Mouse (Mus musculus) layer of hippocampus, adult 2 months (tissue): Measurements from ENCODE around the gene Clec4g. TPM values are rescaled to one million over a fixed set of nuclear protein-coding genes. Genes with fewer than 3 reads are reported as not detected.
"Not testable (repeated sequence)": the region's sequence is repeated elsewhere in the genome, so short reads cannot be mapped to it uniquely, and the experiment has no call there.

Source experiments
- DNase-seq, 2 experiments: peaks; one replicate each; pipeline ENCODE4 v3.0.0; 2022; ENCODE audit warnings: low spot score in 2 of 2
- H3K27ac ChIP-seq: fragments of 200-600 bp; 2 replicates; pipeline ENCODE4 v1.8.1; 2022
- H3K4me3 ChIP-seq: fragments of 200-600 bp; 2 replicates; pipeline ENCODE4 v1.8.1; 2022; ENCODE audit warnings: mild to moderate bottlenecking
- CTCF ChIP-seq: fragments of 200-600 bp; conservative IDR thresholded peaks from 2 replicates; pipeline ENCODE4 v1.8.1; 2022; ENCODE audit warnings: antibody characterized with exemption, mild to moderate bottlenecking, moderate library complexity
- long read RNA-seq, 2 experiments: library from polyadenylated mRNA; stranded (forward); transcript quantifications; one replicate each; pipeline ENCODE4 v2.0.0; 2021; ENCODE audit warnings: borderline mapping rate in 2 of 2
- total RNA-seq, 2 experiments: library from RNA; stranded (reverse); gene quantifications; 2 replicates each; pipeline ENCODE4 v1.2.3; 2021

Clec4g gene
- total RNA-seq = not detected
- long read RNA-seq, experiment 1 = 0 reads
- long read RNA-seq, experiment 2 = 0 reads

- no peak for TF ChIP-seq CTCF
- Histone ChIP-seq H3K4me3 (no peak within 1 kb of the TSS), H3K27ac (no peak within 1 kb of the TSS)
- DNase-seq = no peak
Observed at GRCm38 (mm10) chr8:3720551-3720950, at the start of gene Clec4g. Clec4g (minus strand) TSS chr8:3720651.

- DNase-seq, H3K27ac ChIP-seq, H3K4me3 ChIP-seq: not testable (repeated sequence)
Observed at GRCm38 (mm10) chr8:3768641-3769040, 48.2 kb upstream of the Clec4g start.

GRCm38 (mm10) chr8:3754261-3754850 lies 33.9 kb upstream of the Clec4g start:
- no peak overlapping the region for H3K4me3 ChIP-seq
- no peak for TF ChIP-seq CTCF
- peak in 1 of 2 experiments; percentile 57 for DNase-seq
- H3K27ac ChIP-seq = no peak overlapping the region

DNA sequence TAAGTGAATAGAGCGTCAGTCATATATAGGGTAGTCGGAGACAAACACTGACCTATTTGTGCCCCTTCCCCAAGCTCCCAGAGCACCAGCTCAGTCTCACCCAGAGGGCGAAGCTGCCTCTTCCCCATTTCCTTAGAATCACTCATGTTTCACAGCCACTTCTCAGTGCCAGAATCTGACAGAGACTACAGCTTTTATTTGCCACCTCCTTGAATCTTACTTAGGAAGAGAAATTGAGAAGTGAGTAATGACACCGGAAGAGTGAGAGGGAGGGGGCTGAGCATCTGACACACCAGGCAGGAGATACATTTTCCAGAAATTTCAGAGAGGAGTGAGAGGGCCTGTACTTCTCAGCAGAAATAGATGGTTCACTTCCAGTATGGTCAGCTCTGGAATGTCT lies 28.3 kb upstream of the Clec4g start, which contains the start of gene Cd209a:
Cd209a (minus strand) TSS at position 224 of the 400 bp plus-strand sequence.
- DNase-seq = no peak
- Histone ChIP-seq H3K4me3 (no peak within 1 kb of the TSS), H3K27ac (no peak within 1 kb of the TSS)
- TF ChIP-seq CTCF = no peak

GRCm38 (mm10) chr8:3736947-3737346 lies 16.5 kb upstream of the Clec4g start:
- no peak overlapping the region for H3K27ac ChIP-seq
- no peak overlapping the region for H3K4me3 ChIP-seq
- no peak for DNase-seq
- TF ChIP-seq CTCF = no peak

GRCm38 (mm10) chr8:3735599-3735998 lies 15.1 kb upstream of the Clec4g start:
- Histone ChIP-seq H3K27ac (no peak overlapping the region), H3K4me3 (no peak overlapping the region)
- no peak for DNase-seq
- no peak for TF ChIP-seq CTCF

DNA sequence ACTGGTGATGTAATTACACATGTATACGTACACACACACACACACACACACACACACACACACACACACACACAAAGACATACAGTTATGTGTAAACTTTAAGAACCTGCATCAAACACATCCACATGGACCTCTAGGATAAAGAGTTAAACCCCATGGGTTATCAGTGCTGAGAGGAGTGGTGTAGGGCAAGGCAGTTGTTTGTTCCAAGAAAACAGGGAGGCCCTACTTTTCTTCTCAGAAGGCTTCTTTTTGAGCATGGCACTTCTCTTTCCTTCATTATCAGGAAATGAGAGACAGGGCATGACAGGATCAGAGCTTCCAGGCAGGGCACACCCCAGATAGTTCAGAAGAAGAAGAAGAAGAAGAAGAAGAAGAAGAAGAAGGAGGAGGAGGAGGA lies 13.6 kb upstream of the Clec4g start:
- no peak overlapping the region for H3K27ac ChIP-seq
- no peak for TF ChIP-seq CTCF
- DNase-seq = no peak
- no peak overlapping the region for H3K4me3 ChIP-seq

GRCm38 (mm10) chr8:3721041-3721440 lies 590 bp upstream of the Clec4g start:
- H3K4me3 ChIP-seq = no peak overlapping the region
- no peak overlapping the region for H3K27ac ChIP-seq
- TF ChIP-seq CTCF = no peak
- no peak for DNase-seq

DNA sequence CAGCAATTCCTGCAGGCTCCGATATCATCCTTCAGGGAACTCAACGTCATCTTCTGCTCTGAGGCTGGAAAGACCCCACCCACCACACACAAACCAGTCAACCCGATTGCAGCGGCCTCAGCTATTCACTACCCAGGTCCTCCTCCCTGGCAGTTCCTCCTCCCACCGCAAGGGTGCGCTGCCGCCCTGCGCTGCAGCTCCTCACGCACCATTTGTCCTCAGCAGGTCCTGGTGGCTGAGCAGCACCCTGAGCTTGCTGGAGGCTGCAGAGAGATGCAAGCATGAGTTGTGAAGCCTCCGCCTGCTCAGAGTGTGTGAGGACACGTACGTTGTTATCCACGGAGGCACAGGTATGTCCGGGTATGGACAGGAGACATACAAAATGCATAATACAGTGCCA lies 1.9 kb downstream of the Clec4g start:
- Histone ChIP-seq H3K27ac (no peak overlapping the region), H3K4me3 (no peak overlapping the region)
- TF ChIP-seq CTCF = peak; percentile 87
- DNase-seq = peak; percentile 39 to 55

GRCm38 (mm10) chr8:3717321-3717954 lies 3.0 kb downstream of the Clec4g start:
- no peak for DNase-seq
- H3K27ac ChIP-seq = no peak overlapping the region
- TF ChIP-seq CTCF = no peak
- H3K4me3 ChIP-seq = no peak overlapping the region

- TF ChIP-seq CTCF = no peak
- no peak overlapping the region for H3K27ac ChIP-seq
- no peak for DNase-seq
- no peak overlapping the region for H3K4me3 ChIP-seq
Observed at GRCm38 (mm10) chr8:3711646-3712045, 8.8 kb downstream of the Clec4g start.

DNA sequence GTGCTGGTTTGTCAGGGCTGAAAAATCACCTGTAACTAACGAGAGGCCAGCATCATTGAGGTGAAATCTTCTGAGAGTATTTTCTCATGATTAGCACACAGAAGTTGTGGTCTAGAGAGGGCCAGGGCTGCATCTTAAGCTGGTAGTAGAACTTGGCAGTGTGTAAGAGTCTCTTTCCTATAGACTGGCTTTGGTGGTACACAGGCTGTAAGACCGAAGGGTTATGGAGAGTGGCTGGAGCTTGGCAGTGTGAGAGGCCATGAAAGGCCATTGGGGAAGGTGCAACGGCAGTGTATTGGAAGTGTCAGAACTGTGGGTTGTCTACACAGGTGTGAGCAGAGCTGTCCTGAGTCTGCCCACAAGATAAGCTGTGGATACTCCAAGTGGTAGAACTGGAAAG lies 10.1 kb downstream of the Clec4g start:
- no peak for DNase-seq
- no peak overlapping the region for H3K27ac ChIP-seq
- H3K4me3 ChIP-seq = no peak overlapping the region
- no peak for TF ChIP-seq CTCF

DNA sequence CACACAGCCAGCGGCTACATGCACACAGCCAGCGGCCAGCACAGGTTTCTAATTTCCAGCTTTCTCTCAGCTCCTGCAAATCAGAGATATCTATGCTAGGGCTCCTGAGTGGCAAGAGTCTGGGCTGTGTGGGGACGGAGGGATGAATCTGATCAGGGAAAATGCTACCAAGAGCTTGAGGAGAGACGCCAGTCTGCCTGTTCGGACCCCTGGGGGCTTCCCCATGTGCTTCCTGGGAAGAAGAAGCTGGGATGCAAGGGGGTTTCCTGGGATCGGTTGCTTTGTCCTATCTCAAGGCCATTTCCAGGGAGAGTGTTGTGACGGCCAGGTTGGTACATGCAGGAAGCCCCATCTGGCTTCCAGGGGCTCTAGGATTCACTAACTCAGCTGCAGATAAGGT lies 12.8 kb downstream of the Clec4g start:
- H3K27ac ChIP-seq = no peak overlapping the region
- no peak for TF ChIP-seq CTCF
- DNase-seq = no peak
- no peak overlapping the region for H3K4me3 ChIP-seq

DNA sequence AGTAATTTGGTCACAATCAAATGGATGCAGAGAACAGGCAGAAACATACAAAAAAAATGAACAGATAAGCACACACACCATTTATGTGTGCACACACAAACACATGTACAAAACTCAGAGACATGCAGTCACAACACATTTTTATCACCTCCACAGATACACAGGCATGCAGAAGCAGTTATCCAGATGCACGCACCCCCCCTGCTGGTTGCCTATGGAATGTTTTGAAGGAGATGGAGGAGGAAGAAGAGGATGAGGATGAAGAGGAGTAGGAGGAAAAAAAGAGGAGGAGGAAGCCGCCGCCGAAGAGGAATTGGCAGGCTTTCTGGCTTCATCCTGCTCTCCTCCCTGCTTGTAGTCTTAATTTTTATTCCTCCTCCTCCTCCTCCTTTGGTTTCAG lies 14.7 kb downstream of the Clec4g start:
- TF ChIP-seq CTCF = peak; percentile 69
- Histone ChIP-seq H3K4me3 (no peak overlapping the region), H3K27ac (no peak overlapping the region)
- peak in 1 of 2 experiments; percentile 32 for DNase-seq

- DNase-seq = no peak
- no peak for TF ChIP-seq CTCF
Observed at GRCm38 (mm10) chr8:3701491-3701890, 19.0 kb downstream of the Clec4g start.

More at GRCm38 (mm10) chr8:3701491-3701890, 19.0 kb downstream of the Clec4g start:
- H3K4me3 ChIP-seq = no peak overlapping the region
- no peak overlapping the region for H3K27ac ChIP-seq
